Mouse (Mus musculus) kidney, adult 2 months (tissue): Measurements from ENCODE around the gene Klk1b24.

Experiments
- CTCF ChIP-seq: fragments of 200-500 bp; conservative IDR thresholded peaks from 2 replicates; pipeline ENCODE4 v1.5.1; 2011; ENCODE audit warnings: low read depth, mild to moderate bottlenecking, control low read depth, low read length, moderate library complexity, mixed read lengths; ENCODE audit not compliant: insufficient read depth, insufficient read length
- POLR2A ChIP-seq: fragments of 200-500 bp; IDR thresholded peaks from one replicate; pipeline ENCODE4 v1.6.1; 2011; ENCODE audit warnings: low read depth, low read length, control low read depth

DNA sequence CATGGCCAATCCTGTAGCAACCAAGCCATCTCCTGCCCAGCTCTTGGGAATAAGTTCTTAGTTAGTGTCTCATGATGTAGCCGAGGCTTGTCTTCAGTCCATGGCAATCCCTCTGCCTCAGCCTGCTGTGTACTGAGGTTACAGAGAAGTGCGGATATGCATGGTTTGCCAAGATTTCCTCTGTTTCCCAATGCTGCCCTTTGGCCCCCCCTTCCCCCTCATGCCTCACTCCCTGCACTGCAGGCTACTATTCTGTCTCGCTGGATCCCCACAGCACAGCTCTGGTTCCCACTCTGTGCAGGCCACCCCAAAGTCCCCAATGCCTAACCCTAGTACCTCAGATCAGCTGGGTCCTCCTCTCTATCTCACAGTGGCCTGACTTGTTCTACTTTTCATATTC, 20.3 kb downstream of the Klk1b24 start:
- TF ChIP-seq CTCF = no peak
- TF ChIP-seq POLR2A = no peak
